In the genomic region with DNA sequence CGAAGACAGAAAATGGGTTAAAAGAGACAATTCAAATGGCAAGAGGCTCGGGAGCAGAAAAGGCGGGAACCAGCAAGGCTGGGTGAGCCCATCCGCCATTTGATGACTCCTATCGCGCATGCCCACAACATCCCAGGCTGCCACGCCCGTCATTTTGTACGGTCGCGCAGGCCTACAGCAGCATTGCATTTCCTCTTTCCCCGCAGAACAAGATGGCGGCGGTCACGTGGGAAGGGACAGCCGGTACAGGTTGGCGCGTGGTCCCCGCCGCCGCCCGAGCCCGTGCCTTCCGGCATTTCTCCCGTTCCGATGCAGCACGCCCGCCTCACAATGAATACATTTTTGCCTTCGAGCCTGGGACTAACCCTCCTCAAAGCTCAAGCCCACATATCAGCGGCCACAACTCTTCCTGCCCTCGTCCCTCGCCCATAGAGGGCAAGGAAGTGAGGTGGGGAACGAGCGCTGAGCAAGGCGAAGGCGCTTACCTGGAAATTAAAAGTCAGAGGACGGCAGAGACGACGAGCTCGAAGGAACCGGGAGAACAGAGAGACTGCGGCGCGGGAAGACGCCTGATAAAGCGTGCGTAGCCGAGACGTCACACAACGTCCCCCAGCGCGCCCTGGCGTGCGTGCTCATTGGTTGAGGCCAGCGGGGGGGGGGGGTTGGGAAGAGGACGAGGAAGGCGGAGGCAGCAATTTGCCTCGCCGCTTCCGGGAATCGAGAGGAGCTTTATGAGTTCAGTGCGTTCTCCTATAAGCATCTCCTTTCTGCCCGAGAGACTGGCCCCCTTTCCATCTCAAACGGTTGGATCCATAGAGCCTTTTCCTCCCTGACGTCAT, we compare ENCODE assay signal across 8 mouse cellular contexts. TPM values are rescaled to one million over a fixed set of nuclear protein-coding genes. Genes with fewer than 3 reads are reported as not detected.
A peak's percentile ranks its signal among the peaks of the same experiment; 100 is the strongest.
DNase-seq lines count a peak whose midpoint lies in the region; ATAC-seq and TF ChIP-seq lines count a peak whose summit lies in the region.

A gene (minus strand): TSS at position 728 of the 839 bp plus-strand sequence.

- peaks cover 12% of the 10 kb centered on the region; the same call in 1 of the 2 replicates for H3K36me3 ChIP-seq in embryonic facial prominence, embryonic 15.5 days
- H3K36me3 ChIP-seq in kidney, embryonic 14.5 days (ENCODE audit: control insufficient read depth, insufficient read depth, low read length) = peaks cover 34% of the 10 kb centered on the region
- H3K36me3 ChIP-seq in limb, embryonic 15.5 days = peaks cover 15% of the 10 kb centered on the region

- no peak for TF ChIP-seq CTCF in bone marrow, adult 2 months (IDR thresholded peaks at IDR 0.05; ENCODE audit: control insufficient read depth, insufficient read depth, low read length)

- ATAC-seq in embryonic facial prominence, embryonic 15.5 days (ENCODE audit: insufficient number of reproducible peaks, low FRiP score, low TSS enrichment, low read depth) = peak; percentile 93
- peak; percentile 95 for ATAC-seq in kidney, embryonic 14.5 days (ENCODE audit: low FRiP score, low TSS enrichment)
- ATAC-seq in limb, embryonic 15.5 days (ENCODE audit: insufficient number of reproducible peaks, low FRiP score, low TSS enrichment, low read depth) = peak; percentile 95

- DNase-seq in 416B (ENCODE audit: low read depth) = peak; percentile 93
- DNase-seq in heart, adult 9 months (ENCODE audit: low spot score in 2 of 2) = peak; percentile 86 to 92
- DNase-seq in monocyte, adult 2 months (ENCODE audit: low read depth in 1 of 2, low spot score in 2 of 2) = peak; percentile 73 to 81
- DNase-seq in spleen, postnatal 36 days (ENCODE audit: low spot score in 2 of 2) = peak; percentile 86 to 90

- H3K9ac ChIP-seq in embryonic facial prominence, embryonic 15.5 days = peak within 1 kb of the TSS; percentile 71
- peak within 1 kb of the TSS; percentile 84 for H3K9ac ChIP-seq in kidney, embryonic 14.5 days (ENCODE audit: low read depth, low read length)
- peak within 1 kb of the TSS; percentile 69 for H3K9ac ChIP-seq in limb, embryonic 15.5 days

- H3K4me1 ChIP-seq in bone marrow, adult 2 months (ENCODE audit: control insufficient read depth, insufficient read depth, low read length) = no peaks in the 10 kb centered on the region
- peaks cover 8% of the 10 kb centered on the region for H3K4me1 ChIP-seq in embryonic facial prominence, embryonic 15.5 days
- no peaks in the 10 kb centered on the region; the same call in 1 of the 2 replicates for H3K4me1 ChIP-seq in kidney, embryonic 14.5 days (ENCODE audit: control insufficient read depth, insufficient read depth, low read length)
- peaks cover 8% of the 10 kb centered on the region for H3K4me1 ChIP-seq in limb, embryonic 15.5 days

- peak within 1 kb of the TSS; percentile 97 for H3K27ac ChIP-seq in bone marrow, adult 2 months (ENCODE audit: control insufficient read depth, insufficient read depth, low read depth, low read length, poor library complexity)
- peak within 1 kb of the TSS; percentile 98 for H3K27ac ChIP-seq in embryonic facial prominence, embryonic 15.5 days (replicated peaks)
- peak within 1 kb of the TSS; percentile 97 for H3K27ac ChIP-seq in kidney, embryonic 14.5 days (ENCODE audit: low read depth, low read length)
- H3K27ac ChIP-seq in limb, embryonic 15.5 days = peak within 1 kb of the TSS; percentile 97

- H3K4me2 ChIP-seq in embryonic facial prominence, embryonic 15.5 days (replicated peaks) = peak within 1 kb of the TSS; percentile 56
- peak within 1 kb of the TSS; percentile 75 for H3K4me2 ChIP-seq in kidney, embryonic 14.5 days (replicated peaks; ENCODE audit: low read depth, low read length)
- H3K4me2 ChIP-seq in limb, embryonic 15.5 days = peak within 1 kb of the TSS; percentile 57

- peak within 1 kb of the TSS; percentile 94 for H3K4me3 ChIP-seq in bone marrow, adult 2 months (replicated peaks; ENCODE audit: control insufficient read depth, low read depth, low read length)
- H3K4me3 ChIP-seq in embryonic facial prominence, embryonic 15.5 days (replicated peaks) = peak within 1 kb of the TSS; percentile 64
- H3K4me3 ChIP-seq in kidney, embryonic 14.5 days (ENCODE audit: low read length) = peak within 1 kb of the TSS; percentile 62
- peak within 1 kb of the TSS; percentile 60 for H3K4me3 ChIP-seq in limb, embryonic 15.5 days

- H3K9me3 ChIP-seq in embryonic facial prominence, embryonic 15.5 days (replicated peaks) = no peaks in the 10 kb centered on the region
- H3K9me3 ChIP-seq in kidney, embryonic 14.5 days (ENCODE audit: control insufficient read depth, low read length) = no peaks in the 10 kb centered on the region
- no peaks in the 10 kb centered on the region for H3K9me3 ChIP-seq in limb, embryonic 15.5 days

- H3K27me3 ChIP-seq in embryonic facial prominence, embryonic 15.5 days = no peaks in the 10 kb centered on the region
- H3K27me3 ChIP-seq in kidney, embryonic 14.5 days (ENCODE audit: control insufficient read depth, insufficient read depth, low read length) = no peaks in the 10 kb centered on the region
- H3K27me3 ChIP-seq in limb, embryonic 15.5 days = no peaks in the 10 kb centered on the region

- 16% methylated on average over 62 of the region's 65 CpGs for WGBS in bone marrow, adult 2 months
- WGBS in embryonic facial prominence, embryonic 15.5 days = 21% methylated on average over 62 of the region's 65 CpGs
- 25% methylated on average over 65 of the region's 65 CpGs for WGBS in kidney, embryonic 14.5 days
- WGBS in limb, embryonic 15.5 days = 28% methylated on average over 62 of the region's 65 CpGs

- TF ChIP-seq POLR2A in bone marrow, adult 2 months (IDR thresholded peaks at IDR 0.05; ENCODE audit: borderline replicate concordance, control insufficient read depth, low read depth, low read length) = peak; percentile 58; the same call in 1 of the 2 replicates

RNA-seq across cellular contexts. Expression of the gene that starts here (rescaled TPM):
- polyA plus RNA-seq in bone marrow, adult 2 months (2011; ENCODE audit: insufficient read depth, insufficient read length, low replicate concordance, missing spikeins) = 301 and 341 TPM in 2 replicates
- 390 and 425 TPM in 2 replicates for polyA plus RNA-seq in embryonic facial prominence, embryonic 15.5 days (2015; fragmentation: Nextera tagmentation; extraction: Ambion mirVana)
- polyA plus RNA-seq in kidney, embryonic 14.5 days (2014; fragmentation: Nextera tagmentation; extraction: Ambion mirVana) = 606 and 668 TPM in 2 replicates
- 401 and 409 TPM in 2 replicates for polyA plus RNA-seq in limb, embryonic 15.5 days (2015; fragmentation: Nextera tagmentation; extraction: Ambion mirVana)

Comparison
In these comparisons a context has a peak if more than half of its experiments do, and no peak if none do; other contexts are left out.
1. Peak in every context shown above with its lines: DNase-seq, ATAC-seq, H3K4me3 ChIP-seq and H3K27ac ChIP-seq.